Mouse (Mus musculus) stomach, embryonic 14.5 days (tissue): Measurements from ENCODE around the gene Gm49354. TPM values are rescaled to one million over a fixed set of nuclear protein-coding genes. Genes with fewer than 3 reads are reported as not detected.

Source experiments
- ATAC-seq: fragments of 200-750 bp; cut with Nextera tagmentation; 2 replicates; pipeline ENCODE4 v1.8.0; 2017; ENCODE audit warnings: low read depth, moderate TSS enrichment; ENCODE audit not compliant: insufficient number of reproducible peaks, insufficient read depth, low FRiP score
- H3K27ac ChIP-seq: fragments of 300-500 bp; sonication (generic); 2 replicates; pipeline ENCODE4 v1.5.1; 2014; ENCODE audit warnings: mild to moderate bottlenecking, low read length, moderate library complexity, mixed read lengths
- H3K27me3 ChIP-seq: fragments of 300-500 bp; sonication (generic); 2 replicates; pipeline ENCODE4 v1.6.1; 2014; ENCODE audit warnings: low read length, control low read depth, mixed read lengths; ENCODE audit not compliant: control insufficient read depth, insufficient read depth
- H3K36me3 ChIP-seq: fragments of 300-500 bp; sonication (generic); 2 replicates; pipeline ENCODE4 v1.6.1; 2014; ENCODE audit warnings: mild to moderate bottlenecking, control low read depth, low read length, moderate library complexity, mixed read lengths; ENCODE audit not compliant: control insufficient read depth, insufficient read depth
- H3K4me1 ChIP-seq: fragments of 300-500 bp; sonication (generic); 2 replicates; pipeline ENCODE4 v1.6.1; 2014; ENCODE audit warnings: low read length, control low read depth, mixed read lengths; ENCODE audit not compliant: control insufficient read depth, insufficient read depth
- H3K4me2 ChIP-seq: fragments of 300-500 bp; sonication (generic); replicated peaks from 2 replicates; pipeline ENCODE4 v1.6.1; 2014; ENCODE audit warnings: low read depth, low read length, control low read depth
- H3K4me3 ChIP-seq: fragments of 300-500 bp; sonication (generic); 2 replicates; pipeline ENCODE4 v1.5.1; 2014; ENCODE audit warnings: low read depth, low read length, control low read depth
- H3K9ac ChIP-seq: fragments of 300-500 bp; sonication (generic); replicated peaks from 2 replicates; pipeline ENCODE4 v1.6.1; 2014; ENCODE audit warnings: low read depth, mild to moderate bottlenecking, control low read depth, low read length, moderate library complexity, mixed read lengths
- H3K9me3 ChIP-seq: fragments of 300-500 bp; sonication (generic); 2 replicates; pipeline ENCODE4 v1.6.1; 2016; ENCODE audit warnings: low read depth, low read length, control low read depth; ENCODE audit not compliant: control insufficient read depth
- WGBS: fragments of 180-500 bp; shearing (Covaris S2); extraction: QIAGEN DNeasy Blood & Tissue Kit; methylation state at CpG from one replicate; pipeline ENCODE4 v1.1.7; 2014; 5-methylcytosine and 5-hydroxymethylcytosine counted together
- polyA plus RNA-seq: library from polyadenylated mRNA; unstranded; fragments of >200 nt; fragmentation: Nextera tagmentation; extraction: Ambion mirVana; gene quantifications from 2 replicates; pipeline ENCODE4 v1.2.1, GENCODE M21; 2014

The Gm49354 gene
- polyA plus RNA-seq, 1 experiment from 2014 or later: not detected

GRCm38 (mm10) chr13:59750310-59750709 is 31.7 kb downstream of the Gm49354 start:
- WGBS: 68% methylated on average over 12 of the region's 12 CpGs
- Histone ChIP-seq H3K27ac (no peak overlapping the region), H3K4me3 (no peak overlapping the region), H3K4me2 (no peak overlapping the region), H3K9me3 (no peaks in the 10 kb centered on the region), H3K4me1 (no peaks in the 10 kb centered on the region), H3K27me3 (no peaks in the 10 kb centered on the region), H3K36me3 (no peaks in the 10 kb centered on the region; the same call in 1 of the 2 replicates), H3K9ac (no peak overlapping the region)
- no peak for ATAC-seq

GRCm38 (mm10) chr13:59746711-59747110 is 35.3 kb downstream of the Gm49354 start, which contains the start of gene 1700014D04Rik:
Gene 1700014D04Rik (minus strand): TSS chr13:59746752.
- H3K36me3 ChIP-seq: no peaks in the 10 kb centered on the region
- no peak within 1 kb of the TSS for H3K4me3 ChIP-seq
- H3K4me2 ChIP-seq: no peak within 1 kb of the TSS
- no peaks in the 10 kb centered on the region for H3K4me1 ChIP-seq
- H3K27me3 ChIP-seq: no peaks in the 10 kb centered on the region
- ATAC-seq: no peak
- no peak within 1 kb of the TSS for H3K27ac ChIP-seq
- WGBS: 82% methylated on average over 9 of the region's 9 CpGs
- H3K9me3 ChIP-seq: no peaks in the 10 kb centered on the region
- no peak within 1 kb of the TSS for H3K9ac ChIP-seq

GRCm38 (mm10) chr13:59746164-59746563 is 35.9 kb downstream of the Gm49354 start:
- Histone ChIP-seq H3K4me3 (no peak overlapping the region), H3K36me3 (no peaks in the 10 kb centered on the region), H3K9me3 (no peaks in the 10 kb centered on the region), H3K27ac (no peak overlapping the region), H3K9ac (no peak overlapping the region), H3K27me3 (no peaks in the 10 kb centered on the region), H3K4me2 (no peak overlapping the region), H3K4me1 (no peaks in the 10 kb centered on the region)
- 60% methylated on average over 6 of the region's 6 CpGs for WGBS
- no peak for ATAC-seq

- no peak overlapping the region for H3K27ac ChIP-seq
- WGBS: 79% methylated on average over 6 of the region's 6 CpGs
- no peaks in the 10 kb centered on the region for H3K9me3 ChIP-seq
- H3K27me3 ChIP-seq: no peaks in the 10 kb centered on the region
- no peak overlapping the region for H3K4me2 ChIP-seq
- no peak overlapping the region for H3K9ac ChIP-seq
- H3K4me1 ChIP-seq: no peaks in the 10 kb centered on the region
- no peaks in the 10 kb centered on the region for H3K36me3 ChIP-seq
- H3K4me3 ChIP-seq: no peak overlapping the region
- no peak for ATAC-seq
Measured at GRCm38 (mm10) chr13:59745462-59745861, 36.6 kb downstream of the Gm49354 start.

GRCm38 (mm10) chr13:59741697-59742096 is 40.3 kb downstream of the Gm49354 start:
- 70% methylated on average over 10 of the region's 10 CpGs for WGBS
- Histone ChIP-seq H3K4me2 (no peak overlapping the region), H3K27ac (no peak overlapping the region), H3K9me3 (no peaks in the 10 kb centered on the region), H3K36me3 (no peaks in the 10 kb centered on the region), H3K27me3 (no peaks in the 10 kb centered on the region), H3K9ac (no peak overlapping the region), H3K4me3 (no peak overlapping the region), H3K4me1 (no peaks in the 10 kb centered on the region)
- no peak for ATAC-seq

GRCm38 (mm10) chr13:59741096-59741495 is 40.9 kb downstream of the Gm49354 start:
- Histone ChIP-seq H3K36me3 (no peaks in the 10 kb centered on the region), H3K4me1 (no peaks in the 10 kb centered on the region), H3K27me3 (no peaks in the 10 kb centered on the region), H3K4me3 (no peak overlapping the region), H3K9ac (no peak overlapping the region), H3K27ac (no peak overlapping the region), H3K9me3 (no peaks in the 10 kb centered on the region), H3K4me2 (no peak overlapping the region)
- 91% methylated on average over 11 of the region's 11 CpGs for WGBS
- ATAC-seq: no peak

GRCm38 (mm10) chr13:59739397-59739796 is 42.6 kb downstream of the Gm49354 start:
- no peaks in the 10 kb centered on the region for H3K36me3 ChIP-seq
- H3K4me1 ChIP-seq: no peaks in the 10 kb centered on the region
- no peak overlapping the region for H3K4me2 ChIP-seq
- ATAC-seq: no peak
- H3K27me3 ChIP-seq: no peaks in the 10 kb centered on the region
- no peaks in the 10 kb centered on the region for H3K9me3 ChIP-seq
- WGBS: 90% methylated on average over 4 of the region's 4 CpGs
- no peak overlapping the region for H3K27ac ChIP-seq
- H3K9ac ChIP-seq: no peak overlapping the region
- no peak overlapping the region for H3K4me3 ChIP-seq

- Histone ChIP-seq H3K4me2 (no peak overlapping the region), H3K36me3 (no peaks in the 10 kb centered on the region), H3K9me3 (no peaks in the 10 kb centered on the region), H3K27ac (no peak overlapping the region), H3K4me1 (no peaks in the 10 kb centered on the region), H3K9ac (no peak overlapping the region), H3K4me3 (no peak overlapping the region), H3K27me3 (no peaks in the 10 kb centered on the region)
- WGBS: 84% methylated on average over 2 of the region's 2 CpGs
- no peak for ATAC-seq
Measured at GRCm38 (mm10) chr13:59738455-59738854, 43.6 kb downstream of the Gm49354 start.

- WGBS: 19% methylated on average over 3 of the region's 3 CpGs
- no peaks in the 10 kb centered on the region for H3K4me1 ChIP-seq
Measured at GRCm38 (mm10) chr13:59735190-59735589, 46.9 kb downstream of the Gm49354 start.

More at GRCm38 (mm10) chr13:59735190-59735589, 46.9 kb downstream of the Gm49354 start:
- H3K4me3 ChIP-seq: no peak overlapping the region
- no peaks in the 10 kb centered on the region for H3K9me3 ChIP-seq
- no peak overlapping the region for H3K27ac ChIP-seq
- no peaks in the 10 kb centered on the region for H3K36me3 ChIP-seq
- no peak overlapping the region for H3K9ac ChIP-seq
- no peak overlapping the region for H3K4me2 ChIP-seq
- no peaks in the 10 kb centered on the region for H3K27me3 ChIP-seq
- peak; percentile 69; the same call in 1 of the 2 replicates for ATAC-seq
